Mouse (Mus musculus): ENCODE measurements at regions not wholly inside any gene's neighbourhood (a gene's known extent, or its start where the extent isn't known, plus 50 kb on each side); places are given as distances from the start of the nearest gene placed in this dataset.

DNA sequence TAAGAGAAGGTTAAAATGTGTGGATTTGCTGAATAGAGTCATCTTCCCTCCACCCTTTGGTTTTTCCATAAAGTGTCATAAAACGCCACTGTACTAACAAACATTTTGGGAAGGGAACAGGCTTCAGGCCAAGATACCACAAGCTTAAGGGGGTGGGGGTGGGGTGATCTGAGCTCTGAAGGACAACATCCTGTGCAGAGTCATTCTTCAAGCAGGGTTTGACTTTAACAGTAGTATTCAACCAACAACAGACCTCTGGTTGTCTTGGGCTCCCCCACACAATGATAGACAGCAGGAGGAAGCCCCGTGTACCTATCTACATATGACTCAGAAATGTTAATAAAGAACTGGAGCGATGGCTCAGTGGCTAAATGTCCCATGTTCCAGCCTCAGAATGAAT lies 118.9 kb upstream of the Maf start:
- WGBS, result 71% methylated on average over 3 of the region's 3 CpGs
- no peak overlapping the region for H3K4me3 ChIP-seq
- no peak overlapping the region for H3K27ac ChIP-seq
- peaks cover 4% of the 10 kb centered on the region for H3K4me1 ChIP-seq
- H3K27me3 ChIP-seq (ENCODE audit: low read depth, poor library complexity, severe bottlenecking), result no peaks in the 10 kb centered on the region
- H3K36me3 ChIP-seq, result no peaks in the 10 kb centered on the region
- no peaks in the 10 kb centered on the region for H3K9me3 ChIP-seq (replicated peaks)
- DNase-seq (ENCODE audit: low spot score), result no peak

- no peak for DNase-seq (ENCODE audit: low spot score)
- no peak overlapping the region for H3K4me3 ChIP-seq
- WGBS, result 77% methylated on average over 5 of the region's 5 CpGs
- no peaks in the 10 kb centered on the region for H3K9me3 ChIP-seq (replicated peaks)
- H3K36me3 ChIP-seq, result no peaks in the 10 kb centered on the region
- no peaks in the 10 kb centered on the region for H3K27me3 ChIP-seq (ENCODE audit: low read depth, poor library complexity, severe bottlenecking)
- H3K4me1 ChIP-seq, result peaks cover 4% of the 10 kb centered on the region
- H3K27ac ChIP-seq, result no peak overlapping the region
Measured at GRCm38 (mm10) chr8:115825899-115826502, 118.4 kb upstream of the Maf start.

GRCm38 (mm10) chr8:115824478-115824785 lies 116.8 kb upstream of the Maf start:
- Histone ChIP-seq H3K36me3 (no peaks in the 10 kb centered on the region), H3K27ac (no peak overlapping the region), H3K27me3 (ENCODE audit: low read depth, poor library complexity, severe bottlenecking) (no peaks in the 10 kb centered on the region), H3K9me3 (replicated peaks) (no peaks in the 10 kb centered on the region), H3K4me3 (no peak overlapping the region), H3K4me1 (peaks cover 4% of the 10 kb centered on the region)
- 91% methylated on average over 6 of the region's 6 CpGs for WGBS
- no peak for DNase-seq (ENCODE audit: low spot score)

GRCm38 (mm10) chr8:115823673-115824477 lies 116.3 kb upstream of the Maf start:
- WGBS, result 79% methylated on average over 8 of the region's 8 CpGs
- Histone ChIP-seq H3K4me1 (peaks cover 4% of the 10 kb centered on the region), H3K27ac (no peak overlapping the region), H3K9me3 (replicated peaks) (no peaks in the 10 kb centered on the region), H3K4me3 (no peak overlapping the region), H3K36me3 (no peaks in the 10 kb centered on the region), H3K27me3 (ENCODE audit: low read depth, poor library complexity, severe bottlenecking) (no peaks in the 10 kb centered on the region)
- DNase-seq (ENCODE audit: low spot score), result no peak

- Histone ChIP-seq H3K4me1 (no peaks in the 10 kb centered on the region), H3K9me3 (replicated peaks) (no peaks in the 10 kb centered on the region), H3K4me3 (no peak overlapping the region), H3K27me3 (ENCODE audit: low read depth, poor library complexity, severe bottlenecking) (no peaks in the 10 kb centered on the region), H3K36me3 (no peaks in the 10 kb centered on the region), H3K27ac (no peak overlapping the region)
- 90% methylated on average over 4 of the region's 4 CpGs for WGBS
- no peak for DNase-seq (ENCODE audit: low spot score)
Measured at GRCm38 (mm10) chr8:115813426-115813825, 105.8 kb upstream of the Maf start.

- no peak overlapping the region for H3K4me3 ChIP-seq
- H3K36me3 ChIP-seq, result no peaks in the 10 kb centered on the region
- peak; percentile 32 for DNase-seq (ENCODE audit: low spot score)
- H3K9me3 ChIP-seq (replicated peaks), result no peaks in the 10 kb centered on the region
- H3K4me1 ChIP-seq, result peaks cover 9% of the 10 kb centered on the region
- H3K27me3 ChIP-seq (ENCODE audit: low read depth, poor library complexity, severe bottlenecking), result no peaks in the 10 kb centered on the region
- H3K27ac ChIP-seq, result no peak overlapping the region
- 49% methylated on average over 9 of the region's 9 CpGs for WGBS
Measured at GRCm38 (mm10) chr8:115806579-115806978, 99.0 kb upstream of the Maf start.

DNA sequence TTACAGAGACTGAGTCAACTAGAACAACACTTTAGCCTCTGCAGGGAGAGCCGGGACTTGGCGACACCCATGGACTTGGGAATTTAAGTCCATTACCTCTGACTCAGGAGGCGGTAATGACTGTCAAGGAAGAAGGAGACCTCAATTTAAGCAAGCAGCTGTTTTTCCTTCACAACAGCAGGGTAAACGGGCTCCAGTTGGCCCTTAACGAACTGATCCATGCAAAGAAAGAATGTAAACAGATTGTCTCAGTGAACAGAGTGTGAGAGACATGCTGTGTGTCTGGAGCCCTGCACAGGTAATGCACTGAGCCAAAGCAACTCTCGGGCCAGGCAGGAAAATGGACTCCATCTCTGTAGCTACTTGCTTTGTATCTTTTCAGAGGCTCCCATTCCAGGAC lies 98.5 kb upstream of the Maf start:
- Histone ChIP-seq H3K4me1 (peaks cover 9% of the 10 kb centered on the region), H3K27ac (no peak overlapping the region), H3K9me3 (replicated peaks) (no peaks in the 10 kb centered on the region), H3K4me3 (no peak overlapping the region), H3K27me3 (ENCODE audit: low read depth, poor library complexity, severe bottlenecking) (no peaks in the 10 kb centered on the region), H3K36me3 (no peaks in the 10 kb centered on the region)
- no peak for DNase-seq (ENCODE audit: low spot score)
- WGBS, result 54% methylated on average over 6 of the region's 6 CpGs

- 93% methylated on average over 1 of the region's 1 CpGs for WGBS
- Histone ChIP-seq H3K27ac (no peak overlapping the region), H3K4me1 (no peaks in the 10 kb centered on the region), H3K36me3 (no peaks in the 10 kb centered on the region), H3K4me3 (no peak overlapping the region), H3K27me3 (ENCODE audit: low read depth, poor library complexity, severe bottlenecking) (no peaks in the 10 kb centered on the region), H3K9me3 (replicated peaks) (no peaks in the 10 kb centered on the region)
- DNase-seq (ENCODE audit: low spot score), result no peak
Measured at GRCm38 (mm10) chr8:115793587-115793986, 86.0 kb upstream of the Maf start.

DNA sequence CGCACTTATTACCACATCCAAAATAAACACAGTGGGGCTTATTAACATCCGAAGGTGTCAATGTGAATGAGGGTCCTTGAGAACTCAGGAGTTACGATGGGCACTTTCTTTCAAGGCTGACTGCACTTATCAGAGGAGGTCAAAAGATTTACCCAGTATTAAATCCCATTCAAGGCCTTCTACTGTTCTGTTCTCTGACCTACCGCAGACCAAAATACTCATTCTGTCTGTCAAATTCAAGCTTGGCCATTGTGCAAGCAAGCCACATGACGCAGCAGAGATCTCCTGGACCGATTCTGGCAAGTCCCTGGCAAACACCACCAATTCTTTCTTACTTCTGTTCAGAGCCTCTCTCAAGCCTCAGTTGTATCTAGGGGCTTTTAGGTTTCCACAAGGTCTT lies 80.8 kb upstream of the Maf start:
- DNase-seq (ENCODE audit: low spot score), result no peak
- Histone ChIP-seq H3K27ac (no peak overlapping the region), H3K36me3 (no peaks in the 10 kb centered on the region), H3K27me3 (ENCODE audit: low read depth, poor library complexity, severe bottlenecking) (no peaks in the 10 kb centered on the region), H3K4me1 (no peaks in the 10 kb centered on the region), H3K4me3 (no peak overlapping the region), H3K9me3 (replicated peaks) (no peaks in the 10 kb centered on the region)
- 79% methylated on average over 6 of the region's 6 CpGs for WGBS

DNA sequence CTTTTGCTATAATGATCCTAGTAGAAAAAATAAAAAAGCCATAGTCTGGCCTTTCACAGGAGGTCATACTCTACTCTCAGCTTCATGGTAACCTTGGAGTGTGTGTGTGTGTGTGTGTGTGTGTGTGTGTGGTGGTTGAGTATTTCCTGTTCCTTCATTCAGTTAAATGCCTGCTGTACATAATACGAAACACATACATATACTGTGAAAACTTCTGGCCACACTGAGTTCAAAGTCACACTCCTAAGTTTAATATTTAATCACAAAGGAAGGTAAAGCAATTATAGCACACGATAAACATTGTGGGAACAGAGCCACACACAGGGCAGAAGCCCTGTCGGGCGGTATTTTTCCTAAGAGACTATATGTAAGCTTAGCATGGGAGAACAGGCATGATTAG lies 78.6 kb upstream of the Maf start:
- Histone ChIP-seq H3K27ac (no peak overlapping the region), H3K36me3 (no peaks in the 10 kb centered on the region), H3K27me3 (ENCODE audit: low read depth, poor library complexity, severe bottlenecking) (no peaks in the 10 kb centered on the region), H3K4me3 (no peak overlapping the region), H3K4me1 (no peaks in the 10 kb centered on the region), H3K9me3 (replicated peaks) (no peaks in the 10 kb centered on the region)
- DNase-seq (ENCODE audit: low spot score), result no peak
- 91% methylated on average over 4 of the region's 4 CpGs for WGBS

DNA sequence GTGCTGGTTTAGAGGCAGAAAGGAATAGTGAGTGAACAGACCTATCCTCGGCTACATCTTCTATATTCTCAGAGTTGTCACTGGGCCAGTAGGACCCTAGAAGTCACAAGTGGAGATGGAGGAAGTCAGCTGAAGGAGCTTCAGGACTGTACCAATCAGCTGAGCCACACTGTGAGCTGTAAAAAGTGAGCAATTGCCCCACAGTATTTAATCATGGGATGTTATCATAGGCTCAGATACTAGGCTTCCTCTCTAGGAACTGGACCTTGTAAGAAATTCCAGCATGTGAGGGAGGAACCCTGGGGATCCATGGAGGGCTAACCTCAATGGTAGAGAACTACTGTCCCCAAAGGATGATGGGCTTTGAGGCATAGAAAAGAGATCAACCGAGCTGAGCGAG lies 78.2 kb upstream of the Maf start:
- no peak for DNase-seq (ENCODE audit: low spot score)
- 96% methylated on average over 3 of the region's 3 CpGs for WGBS
- no peak overlapping the region for H3K27ac ChIP-seq
- no peaks in the 10 kb centered on the region for H3K36me3 ChIP-seq
- H3K4me3 ChIP-seq, result no peak overlapping the region
- no peaks in the 10 kb centered on the region for H3K9me3 ChIP-seq (replicated peaks)
- H3K27me3 ChIP-seq (ENCODE audit: low read depth, poor library complexity, severe bottlenecking), result no peaks in the 10 kb centered on the region
- H3K4me1 ChIP-seq, result no peaks in the 10 kb centered on the region

DNA sequence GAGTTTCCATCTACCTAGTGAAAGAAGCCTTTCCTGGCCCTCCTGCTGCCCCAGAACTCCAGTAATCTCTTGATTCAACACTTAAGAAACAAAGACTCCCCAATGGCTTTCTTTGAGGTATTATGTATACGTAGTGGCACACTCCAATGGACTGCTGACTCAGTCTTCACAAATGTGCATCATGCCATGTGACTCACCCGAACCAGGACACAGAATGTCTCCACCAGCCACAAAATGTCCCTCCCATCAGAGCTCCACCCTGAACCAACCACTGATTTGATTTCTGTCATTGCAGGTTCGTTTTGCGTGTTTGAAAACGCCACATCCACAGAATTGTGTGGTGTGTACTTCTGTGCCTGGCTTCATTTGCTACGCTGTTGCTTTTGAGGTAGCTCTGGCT lies 75.8 kb upstream of the Maf start:
- Histone ChIP-seq H3K27ac (no peak overlapping the region), H3K4me1 (no peaks in the 10 kb centered on the region), H3K36me3 (no peaks in the 10 kb centered on the region), H3K4me3 (no peak overlapping the region), H3K27me3 (ENCODE audit: low read depth, poor library complexity, severe bottlenecking) (no peaks in the 10 kb centered on the region), H3K9me3 (replicated peaks) (no peaks in the 10 kb centered on the region)
- DNase-seq (ENCODE audit: low spot score), result no peak
- WGBS, result 94% methylated on average over 6 of the region's 6 CpGs

GRCm38 (mm10) chr8:115778433-115778832 lies 70.8 kb upstream of the Maf start:
- H3K4me1 ChIP-seq, result no peaks in the 10 kb centered on the region
- H3K36me3 ChIP-seq, result no peaks in the 10 kb centered on the region
- no peaks in the 10 kb centered on the region for H3K27me3 ChIP-seq (ENCODE audit: low read depth, poor library complexity, severe bottlenecking)
- no peak for DNase-seq (ENCODE audit: low spot score)
- WGBS, result 79% methylated on average over 1 of the region's 1 CpGs
- no peaks in the 10 kb centered on the region for H3K9me3 ChIP-seq (replicated peaks)
- H3K4me3 ChIP-seq, result no peak overlapping the region
- H3K27ac ChIP-seq, result no peak overlapping the region

GRCm38 (mm10) chr8:115771060-115771459 lies 63.5 kb upstream of the Maf start:
- Histone ChIP-seq H3K36me3 (no peaks in the 10 kb centered on the region), H3K27me3 (ENCODE audit: low read depth, poor library complexity, severe bottlenecking) (0 out of 2 replicates have a peak, but pooled peaks cover 3% of the 10 kb centered on the region), H3K9me3 (replicated peaks) (no peaks in the 10 kb centered on the region), H3K4me1 (peaks cover 7% of the 10 kb centered on the region), H3K27ac (no peak overlapping the region), H3K4me3 (no peak overlapping the region)
- DNase-seq (ENCODE audit: low spot score), result no peak
- 90% methylated on average over 7 of the region's 7 CpGs for WGBS
